Mouse (Mus musculus) gastrocnemius, postnatal 25 days (tissue): Measurements from ENCODE around the gene Wdr48. TPM values are rescaled to one million over a fixed set of nuclear protein-coding genes. Genes with fewer than 3 reads are reported as not detected.

Experiments
- DNase-seq: peaks from one replicate; pipeline ENCODE4 v3.0.0; 2022
- long read RNA-seq, 2 experiments: library from polyadenylated mRNA; stranded (forward); transcript quantifications; one replicate each; pipeline ENCODE4 v2.0.0; 2021
- total RNA-seq, 2 experiments: library from RNA; stranded (reverse); gene quantifications; 1 replicate in 1 of 2; 2 replicates in 1 of 2; pipeline ENCODE4 v1.2.3; 2021

The Wdr48 gene
- total RNA-seq: 10 to 100 TPM; 12.0 to 12.3 TPM
- long read RNA-seq, experiment 1, partial matches to known transcripts: 0 of 4 reads
- long read RNA-seq, experiment 1, other reads (novel, unspliced or antisense): 3 of 4 reads
- long read RNA-seq, experiment 2, partial matches to known transcripts: 0 of 2 reads
- long read RNA-seq, experiment 2, other reads (novel, unspliced or antisense): 0 of 2 reads

GRCm38 (mm10) chr9:119894339-119895009 is at the start of gene Wdr48:
TSS of gene Wdr48 (plus strand) at chr9:119894878.
- DNase-seq: peak; percentile 94

GRCm38 (mm10) chr9:119847187-119847586 is 47.5 kb upstream of the Wdr48 start:
- DNase-seq: no peak

GRCm38 (mm10) chr9:119848671-119849070 is 46.0 kb upstream of the Wdr48 start:
- no peak for DNase-seq

- DNase-seq: no peak
Measured at GRCm38 (mm10) chr9:119849214-119849613, 45.5 kb upstream of the Wdr48 start.

GRCm38 (mm10) chr9:119852347-119853030 is 42.2 kb upstream of the Wdr48 start:
- no peak for DNase-seq

- DNase-seq: no peak
Measured at GRCm38 (mm10) chr9:119853071-119853846, 41.4 kb upstream of the Wdr48 start.

GRCm38 (mm10) chr9:119854170-119854569 is 40.5 kb upstream of the Wdr48 start:
- no peak for DNase-seq

GRCm38 (mm10) chr9:119887144-119887901 is 7.4 kb upstream of the Wdr48 start:
- DNase-seq: no peak

- no peak for DNase-seq
Measured at GRCm38 (mm10) chr9:119888843-119889246, 5.8 kb upstream of the Wdr48 start.

- no peak for DNase-seq
Measured at GRCm38 (mm10) chr9:119889446-119889845, 5.2 kb upstream of the Wdr48 start.

GRCm38 (mm10) chr9:119890692-119891091 is 4.0 kb upstream of the Wdr48 start:
- DNase-seq: no peak

GRCm38 (mm10) chr9:119893881-119894280 is 797 bp upstream of the Wdr48 start:
- no peak for DNase-seq

- peak; percentile 48 for DNase-seq
Measured at GRCm38 (mm10) chr9:119895040-119895721, 503 bp downstream of the Wdr48 start.

GRCm38 (mm10) chr9:119899446-119899845 is 4.8 kb downstream of the Wdr48 start:
- DNase-seq: no peak

- DNase-seq: no peak
Measured at GRCm38 (mm10) chr9:119902410-119903151, 7.9 kb downstream of the Wdr48 start.

GRCm38 (mm10) chr9:119908708-119909107 is 14.0 kb downstream of the Wdr48 start:
- DNase-seq: no peak

GRCm38 (mm10) chr9:119909931-119910330 is 15.3 kb downstream of the Wdr48 start:
- DNase-seq: no peak

GRCm38 (mm10) chr9:119913087-119913838 is 18.6 kb downstream of the Wdr48 start:
- no peak for DNase-seq

GRCm38 (mm10) chr9:119919858-119920257 is 25.2 kb downstream of the Wdr48 start:
- DNase-seq: no peak

- DNase-seq: no peak
Measured at GRCm38 (mm10) chr9:119923462-119923861, 28.8 kb downstream of the Wdr48 start.
